Mouse (Mus musculus) naive thymus-derived CD4-positive, alpha-beta T cell, adult 2 months (primary cell): ENCODE data around the gene Gm17720.

Source experiments
- DNase-seq: peaks from one replicate; pipeline ENCODE4 v3.0.0-alpha.2; 2011; ENCODE audit warnings: low read depth

The Gm17720 gene

DNA sequence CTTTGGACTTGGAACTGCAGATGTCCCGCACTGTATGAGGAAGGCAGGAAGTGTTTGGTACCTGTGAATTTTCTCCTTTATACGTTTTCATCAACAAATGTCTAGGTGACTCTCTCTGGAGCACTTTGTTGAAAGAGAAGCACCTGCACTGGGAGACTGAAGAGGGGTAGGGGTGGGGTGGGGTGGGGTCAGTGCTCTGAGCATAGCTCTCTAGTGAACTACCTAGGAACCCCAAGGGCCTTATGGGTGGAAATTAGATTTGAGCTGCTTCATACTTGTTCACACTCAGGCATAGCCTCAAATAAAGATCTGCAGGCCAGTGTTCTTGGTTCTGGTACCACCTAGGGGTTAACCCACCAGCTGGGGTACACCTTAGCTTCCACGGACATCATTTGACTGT, at the start of gene Gm17720:
Gene Gm17720 (minus strand): TSS at position 101 of the 400 bp plus-strand sequence.
- DNase-seq, result no peak

DNA sequence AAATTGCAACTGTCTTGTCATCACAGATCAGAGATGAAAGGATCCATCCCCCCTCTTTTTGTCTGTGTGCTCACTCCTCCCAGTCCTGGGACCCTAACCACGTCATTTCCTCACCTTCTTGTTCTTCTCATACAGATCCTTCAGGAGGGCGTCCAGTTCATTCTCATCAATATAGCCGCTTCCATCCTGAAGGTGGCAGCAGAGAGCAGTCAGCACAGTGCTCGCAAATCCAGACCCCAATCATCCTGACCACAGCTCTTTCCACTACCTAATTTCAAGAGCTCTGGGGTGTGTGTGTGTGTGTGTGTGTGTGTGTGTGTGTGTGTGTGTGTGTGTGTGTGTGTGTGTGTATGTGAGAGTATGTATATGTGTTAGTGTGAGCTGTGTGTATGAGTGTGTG, 43.0 kb upstream of the Gm17720 start:
- peak; percentile 35 for DNase-seq

DNA sequence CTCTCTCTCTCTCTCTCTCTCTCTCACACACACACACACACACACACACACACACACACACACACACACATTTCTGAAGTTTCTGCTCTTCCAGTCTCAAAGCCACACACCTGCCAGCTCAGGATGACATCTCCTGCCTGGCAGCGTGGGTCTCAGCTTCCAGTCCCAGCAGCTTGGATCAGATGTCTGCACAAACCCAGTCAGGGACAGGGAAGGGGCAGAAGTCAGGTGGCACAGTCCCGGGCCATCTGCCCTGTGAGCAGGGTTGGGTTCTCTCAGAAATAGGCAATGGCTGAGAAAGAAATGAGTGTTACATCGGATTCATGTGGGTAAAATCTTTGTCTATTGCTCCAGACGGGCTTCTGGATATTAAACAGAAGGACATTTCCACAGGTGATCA, 38.2 kb upstream of the Gm17720 start:
- no peak for DNase-seq

DNA sequence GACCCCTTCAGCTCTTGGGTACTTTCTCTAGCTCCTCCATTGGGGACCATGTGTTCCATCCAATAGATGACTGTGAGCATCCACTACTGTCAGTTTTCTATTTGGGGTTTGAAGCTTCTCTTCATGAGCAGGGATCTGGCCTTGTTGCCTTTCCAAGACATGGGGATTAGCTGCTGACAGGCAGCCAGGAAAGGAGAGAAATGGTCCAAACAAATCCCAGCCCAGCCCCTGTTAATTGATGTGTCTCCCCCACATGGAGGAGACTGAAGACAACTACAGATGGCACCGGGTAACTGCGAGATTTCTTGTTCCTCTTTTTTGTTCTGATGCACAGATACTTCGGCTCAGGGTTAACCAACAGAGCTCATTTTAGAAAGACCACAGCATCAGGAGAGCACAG, 37.6 kb upstream of the Gm17720 start:
- DNase-seq, result no peak

DNA sequence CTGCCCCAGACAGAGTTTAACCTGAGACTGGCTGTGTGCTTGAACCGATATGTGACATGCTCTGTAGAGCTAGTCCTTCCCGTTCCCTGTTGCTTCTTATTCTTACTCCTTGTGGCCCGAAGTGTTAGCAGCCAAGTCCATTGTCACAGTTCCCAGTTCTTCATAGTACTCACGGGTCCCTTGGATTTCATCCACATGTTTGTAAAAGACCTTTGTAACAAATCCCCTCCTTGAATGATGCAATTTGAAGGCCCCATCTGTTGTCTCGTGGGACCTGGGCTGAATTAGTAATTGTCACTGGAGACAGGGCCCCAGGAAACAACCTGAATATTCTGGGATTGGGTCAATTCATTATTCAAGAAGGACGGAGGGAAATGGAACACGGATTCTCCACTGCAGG, 33.0 kb upstream of the Gm17720 start:
- DNase-seq, result no peak

DNA sequence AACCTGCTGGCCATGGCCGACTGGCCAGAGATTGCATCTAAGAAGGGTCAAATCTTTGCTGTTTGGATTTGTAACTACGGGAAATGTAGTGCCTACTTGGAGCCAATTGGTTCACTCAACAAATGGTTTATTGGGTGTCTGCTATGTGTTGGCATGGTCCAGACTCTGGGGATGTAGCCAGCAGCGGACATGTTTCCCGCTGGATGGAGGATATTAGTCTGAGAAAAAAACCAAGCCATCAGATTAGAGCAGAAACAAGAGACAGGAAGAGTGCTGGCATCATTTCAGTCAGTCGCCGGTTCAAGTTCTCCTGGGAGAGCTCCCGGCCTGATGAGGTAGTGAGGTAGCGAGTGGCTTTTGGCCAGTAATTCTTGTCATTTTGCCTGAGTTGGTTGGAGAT, 31.7 kb upstream of the Gm17720 start:
- no peak for DNase-seq

DNA sequence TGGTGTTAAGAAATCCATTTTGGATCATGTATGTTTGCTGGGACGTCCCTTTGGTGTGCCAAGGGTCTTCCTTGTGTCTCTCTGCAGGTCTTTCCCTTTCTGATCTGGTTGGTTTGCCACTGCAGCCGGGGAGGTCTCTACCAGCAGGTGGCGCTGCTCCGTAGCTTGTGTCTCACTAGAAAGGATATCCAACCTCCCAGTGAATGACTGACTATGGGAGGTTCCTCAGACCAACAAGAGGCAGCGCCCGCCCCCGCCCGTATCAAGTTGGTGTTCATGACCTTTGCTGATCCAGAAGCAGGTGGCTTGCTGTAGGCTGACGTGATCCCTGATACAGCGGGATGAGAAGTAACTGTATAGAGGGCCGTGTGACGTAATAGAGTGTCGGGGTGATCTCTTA, 28.0 kb upstream of the Gm17720 start:
- peak; percentile 41 for DNase-seq

DNA sequence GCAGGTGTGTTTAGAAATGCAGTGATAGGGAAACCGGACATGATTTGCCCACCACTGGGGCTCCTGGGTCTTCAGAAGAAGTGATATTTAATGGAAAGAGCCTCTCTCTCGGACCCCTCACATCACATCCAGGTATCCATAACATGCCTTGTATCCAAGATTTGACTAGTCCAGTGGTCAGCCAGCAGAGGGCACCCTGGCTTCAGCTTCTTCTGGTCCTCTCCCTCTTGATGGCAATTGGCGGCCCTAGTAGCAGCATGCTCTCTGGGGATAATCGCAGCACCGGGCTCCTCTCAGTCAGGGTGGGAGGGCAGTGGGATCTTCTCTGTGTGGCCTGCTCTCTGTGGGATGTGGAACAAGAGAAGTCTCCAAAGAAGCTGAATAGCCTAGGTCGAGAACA, 17.2 kb upstream of the Gm17720 start:
- DNase-seq, result no peak

DNA sequence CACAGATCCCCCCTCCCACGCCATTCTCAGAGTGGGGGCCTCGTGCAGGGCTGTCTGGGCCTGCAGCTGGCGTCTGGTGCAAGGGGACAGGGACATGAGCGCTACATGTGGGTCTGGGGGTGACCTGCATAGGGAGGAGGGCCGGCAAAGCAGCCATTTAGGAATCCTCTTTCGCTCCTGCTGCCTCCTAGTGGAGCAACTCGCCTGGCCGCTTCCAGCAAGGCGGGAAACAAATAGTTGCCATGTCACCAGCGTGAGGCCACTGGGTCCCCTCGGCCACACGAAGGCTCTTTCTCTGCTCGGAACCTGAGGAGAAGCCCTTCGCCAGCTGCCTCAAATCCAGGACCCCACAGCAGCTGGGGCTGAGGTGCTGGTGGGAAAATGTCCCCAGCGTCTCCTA, 877 bp downstream of the Gm17720 start:
- no peak for DNase-seq

DNA sequence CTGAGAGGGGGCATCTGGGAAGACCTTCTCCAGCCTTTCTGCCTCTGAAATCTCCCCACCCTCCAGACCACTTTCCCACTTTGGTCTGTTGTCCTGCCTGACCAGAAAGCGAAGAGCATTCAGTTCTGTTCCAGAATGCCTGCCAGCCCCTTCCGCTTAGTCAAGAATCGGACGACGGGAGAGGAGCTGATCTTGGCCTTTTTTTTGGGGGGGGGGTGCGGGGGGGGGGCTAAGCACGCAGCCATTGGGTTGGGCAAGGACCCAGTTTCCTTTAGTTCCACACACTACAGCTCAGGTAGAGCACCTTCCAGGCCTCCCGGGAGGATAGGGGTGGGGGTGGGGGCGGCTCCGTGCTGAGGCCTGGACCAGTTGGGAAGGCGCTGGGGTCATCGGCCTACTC, 1.6 kb downstream of the Gm17720 start, which contains the start of gene Gm21964:
Gene Gm21964 (plus strand): TSS at position 301 of the 400 bp plus-strand sequence.
- no peak for DNase-seq

DNA sequence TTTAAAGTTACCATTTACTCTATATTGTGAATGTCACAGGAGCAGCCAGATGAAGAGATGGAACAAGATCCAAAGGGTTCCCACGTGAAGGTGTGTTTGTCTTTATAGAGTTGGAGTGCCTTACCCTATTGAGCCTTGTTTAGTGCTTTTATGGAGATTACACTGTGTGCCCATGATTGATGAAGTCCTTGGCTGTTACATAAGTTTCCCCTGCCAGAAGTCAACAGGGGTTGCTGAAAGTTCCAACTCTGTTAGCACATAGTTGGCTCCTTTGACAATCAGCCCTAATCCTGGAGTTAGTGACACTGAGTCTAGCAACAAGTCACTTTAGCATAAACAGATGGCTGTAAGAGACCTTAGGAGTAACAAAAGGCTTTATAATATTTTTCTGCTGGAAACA, 10.7 kb downstream of the Gm17720 start:
- DNase-seq, result no peak

DNA sequence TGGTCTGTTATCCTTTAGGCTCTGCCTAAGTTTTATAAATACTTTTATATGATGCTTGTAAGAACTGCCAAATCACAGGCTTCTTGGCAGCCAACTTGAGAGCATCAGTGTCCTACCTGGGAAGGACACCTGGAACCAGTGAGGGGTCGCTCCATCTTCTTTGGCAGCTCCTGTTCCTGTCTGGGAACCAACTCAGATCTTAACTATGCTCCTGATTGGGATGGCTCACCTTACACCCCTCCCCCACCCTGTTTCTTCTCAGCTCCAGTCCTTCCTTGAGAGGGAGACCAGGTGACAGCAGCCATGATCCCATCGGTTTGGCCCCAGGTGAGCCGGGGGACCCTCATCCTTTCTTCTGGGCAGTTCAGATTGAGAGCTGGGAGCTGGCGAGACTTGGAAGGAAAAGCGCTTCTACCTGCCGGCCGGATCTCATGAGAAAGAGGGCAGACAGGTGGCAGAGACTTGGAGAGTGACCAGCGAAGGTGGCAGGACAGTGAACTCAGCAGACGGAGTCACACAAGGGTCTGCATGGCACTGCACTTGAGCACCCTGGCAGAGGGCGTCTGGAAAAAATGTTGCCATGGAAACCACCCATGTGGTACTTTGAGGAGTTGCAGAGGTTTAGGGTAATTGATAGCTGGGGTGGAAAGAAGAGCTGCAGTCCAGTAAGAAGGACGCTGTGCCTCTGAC, 20.0 kb downstream of the Gm17720 start:
- no peak for DNase-seq

DNA sequence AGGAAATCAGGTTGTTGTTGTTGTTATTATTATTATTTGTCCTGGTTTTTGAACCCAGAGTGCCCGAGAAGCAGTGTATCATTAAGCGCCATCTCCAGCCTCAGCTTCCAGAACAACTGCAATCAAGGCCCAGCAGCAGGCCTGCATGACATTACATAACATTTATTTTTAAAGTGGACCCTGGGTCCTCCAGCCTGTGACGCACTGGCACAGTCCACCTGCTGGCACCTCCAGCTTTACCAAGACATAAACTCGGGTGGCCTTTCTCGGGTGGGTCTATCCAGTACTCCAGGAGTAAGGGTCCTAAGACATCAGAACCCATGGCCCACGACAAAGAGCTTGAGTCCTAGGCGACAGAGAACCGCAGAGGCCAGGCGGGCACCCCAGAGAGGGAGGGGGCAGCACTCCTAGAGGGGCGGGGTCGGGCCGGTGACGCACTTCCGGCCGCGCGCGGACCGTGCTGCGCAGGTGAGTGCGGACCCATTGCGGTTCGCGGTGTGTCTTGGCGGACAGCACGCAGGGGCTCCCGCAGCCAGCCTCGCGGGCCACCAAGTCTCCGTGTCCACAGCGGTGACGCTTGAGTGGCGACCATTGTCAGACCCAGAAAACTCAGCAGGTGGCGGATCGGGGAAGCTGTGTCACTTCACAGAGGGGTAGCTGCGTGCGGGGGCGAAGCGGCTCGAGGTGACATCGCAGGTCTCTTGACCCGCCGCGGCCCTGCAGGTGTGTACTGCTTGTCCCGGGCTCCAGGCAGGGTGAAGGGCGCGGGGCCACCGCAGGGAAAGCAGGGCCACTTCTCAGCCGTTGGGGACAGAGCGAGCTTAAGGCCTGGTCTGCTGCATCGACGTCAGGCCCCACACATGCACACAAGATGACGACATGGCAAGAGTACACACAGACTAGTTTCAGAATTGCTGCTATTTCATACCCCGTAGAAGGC, 23.0 kb downstream of the Gm17720 start, which contains the start of gene Zfp612:
Gene Zfp612 (plus strand): TSS at position 465 of the 940 bp plus-strand sequence.
- DNase-seq, result peak; percentile 11

DNA sequence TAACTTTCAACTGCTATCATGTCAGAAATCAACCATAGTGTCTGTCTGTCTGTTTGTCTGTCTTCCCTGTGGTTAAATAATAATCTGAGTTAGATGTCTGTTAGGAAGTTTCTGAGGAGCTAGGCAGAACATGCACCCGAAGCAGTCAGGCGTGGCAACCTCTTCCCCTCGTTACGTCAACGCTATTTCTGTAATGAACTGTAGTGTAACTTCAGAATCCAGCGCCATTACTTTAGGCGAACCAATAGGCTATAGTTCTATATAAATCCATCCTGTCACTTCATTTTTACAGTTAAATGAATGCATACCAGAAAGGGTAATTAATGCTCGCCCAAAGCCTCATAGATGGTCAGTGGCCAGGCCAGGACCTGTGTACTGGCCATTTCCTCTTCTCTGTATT, 28.1 kb downstream of the Gm17720 start:
- no peak for DNase-seq

DNA sequence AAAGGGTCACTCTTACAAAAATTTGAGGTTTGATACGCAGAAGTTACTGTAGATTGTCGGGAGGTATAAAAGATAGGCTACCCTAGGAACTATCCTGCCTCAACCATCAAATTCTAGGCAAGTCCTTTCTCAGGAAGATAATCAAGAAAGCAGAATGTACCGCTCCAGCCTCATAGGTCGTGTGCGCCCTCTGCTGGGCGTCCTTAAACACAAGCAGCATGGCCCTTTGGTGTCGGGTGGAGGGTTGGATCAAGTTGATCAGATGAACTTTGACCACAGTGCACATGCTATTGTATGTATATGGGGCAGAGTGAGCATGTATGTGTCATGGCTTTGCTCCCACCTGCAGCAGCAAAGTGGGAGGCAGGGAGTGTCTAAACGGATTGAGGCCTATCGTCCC, 31.0 kb downstream of the Gm17720 start:
- peak; percentile 43 for DNase-seq

DNA sequence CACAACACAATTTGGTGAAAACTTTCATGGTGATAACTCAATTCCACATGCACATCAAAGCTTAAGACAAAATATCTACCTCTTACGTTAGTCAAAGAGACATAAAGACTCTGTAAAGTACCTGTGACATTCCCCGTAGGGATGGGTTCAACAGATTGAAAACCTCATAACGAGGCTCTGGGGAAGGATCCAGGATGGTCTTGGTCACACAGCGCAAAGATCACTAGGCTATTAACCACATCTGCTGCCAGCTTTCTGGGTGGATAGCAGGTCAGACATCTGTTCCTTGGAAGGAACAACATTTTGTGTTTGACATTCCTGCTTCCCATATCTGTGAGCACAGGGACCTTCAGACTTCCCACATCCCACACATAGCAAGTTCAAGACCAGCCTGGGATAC, 32.8 kb downstream of the Gm17720 start:
- no peak for DNase-seq

DNA sequence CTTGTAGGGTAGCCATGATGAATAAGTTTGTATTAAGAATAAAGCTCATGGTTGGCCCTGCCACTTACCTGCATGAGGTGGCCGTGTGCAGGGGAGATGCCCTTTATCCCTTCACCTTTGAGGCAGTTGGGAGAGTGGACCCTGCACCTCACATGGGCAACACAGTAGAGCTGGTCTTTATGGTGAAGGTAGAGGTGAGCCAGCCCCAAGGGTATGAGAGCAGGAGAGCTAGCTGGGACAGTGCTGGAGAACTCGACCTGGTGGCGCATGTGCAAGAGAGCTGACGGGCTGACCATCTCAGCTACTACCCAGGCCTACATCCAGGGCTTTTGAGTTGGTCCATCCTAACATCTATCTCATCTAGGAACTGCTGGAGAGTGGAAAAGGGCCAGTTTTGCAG, 36.9 kb downstream of the Gm17720 start:
- DNase-seq, result no peak

DNA sequence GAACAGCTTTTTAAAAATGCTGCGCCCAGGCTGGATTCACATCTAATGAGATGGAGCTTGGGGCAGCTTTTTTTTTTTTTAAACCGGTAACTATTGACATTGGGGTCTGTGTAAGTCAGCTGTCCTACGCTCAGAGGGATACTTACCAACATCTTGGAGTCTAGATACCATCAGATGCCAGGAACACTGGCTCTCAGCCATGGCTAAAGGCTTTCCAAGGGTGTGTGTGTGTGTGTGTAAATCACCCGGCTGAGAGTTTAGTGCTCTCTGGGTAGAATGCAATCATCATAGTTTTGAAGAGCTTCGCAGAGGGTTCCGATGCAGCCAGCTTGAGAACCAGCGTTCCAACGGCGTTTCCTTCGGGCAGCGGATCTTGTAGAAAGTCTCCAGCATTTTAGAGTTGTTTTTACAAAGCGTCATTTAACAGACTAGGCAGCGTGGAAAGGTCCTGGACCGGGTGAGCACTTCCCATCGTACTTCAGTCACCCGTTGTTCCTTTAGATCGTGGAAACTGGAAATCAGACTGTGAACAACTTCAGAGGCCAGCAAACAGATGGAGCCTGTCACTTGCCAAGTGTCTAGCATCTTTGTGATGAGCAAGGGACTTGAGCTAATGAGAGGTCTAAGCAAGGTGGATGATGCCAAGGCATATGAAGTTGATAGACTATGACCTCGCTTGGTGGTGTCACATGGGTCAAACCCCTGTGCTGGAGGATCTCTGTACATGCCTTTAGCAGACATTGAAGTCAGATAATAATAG, 37.8 kb downstream of the Gm17720 start:
- no peak for DNase-seq

DNA sequence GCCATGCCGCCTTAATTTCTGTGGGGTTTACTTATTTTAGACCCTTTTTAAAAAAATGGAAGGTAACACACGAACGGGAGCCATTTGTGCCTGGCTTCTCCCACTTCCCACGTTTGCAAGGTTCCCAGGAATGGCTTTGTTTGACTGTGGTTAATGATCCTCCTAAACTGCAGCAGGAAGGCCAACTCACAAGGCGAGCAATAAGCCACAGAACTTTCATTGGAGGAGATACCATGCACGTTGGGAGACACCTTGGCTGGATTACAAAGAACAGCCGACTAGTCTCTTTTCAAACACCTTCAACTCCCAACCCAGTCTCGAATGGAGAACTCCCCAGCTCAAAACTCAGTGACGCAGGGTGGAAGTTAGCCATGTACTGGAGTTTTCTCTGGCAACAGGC, 38.4 kb downstream of the Gm17720 start:
- no peak for DNase-seq

DNA sequence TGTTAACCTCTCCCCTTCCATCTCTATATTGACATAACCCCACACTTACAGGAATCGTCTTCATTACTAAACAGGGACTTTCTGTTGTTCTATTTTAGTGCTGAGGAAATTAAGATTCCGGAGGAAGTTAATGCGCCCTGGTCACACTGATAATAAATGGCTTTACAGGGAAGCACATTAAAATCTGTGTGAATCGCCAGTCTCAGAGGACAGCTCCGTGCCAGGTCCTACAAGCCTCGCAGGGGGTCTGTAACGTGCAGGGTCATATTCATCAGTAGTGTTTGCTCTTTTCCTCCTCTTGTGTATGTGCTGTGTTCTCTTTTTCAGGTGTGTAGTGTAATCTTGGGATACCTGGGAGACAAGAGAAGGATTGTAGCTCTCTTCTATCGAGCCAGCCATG, 44.3 kb downstream of the Gm17720 start:
- no peak for DNase-seq

DNA sequence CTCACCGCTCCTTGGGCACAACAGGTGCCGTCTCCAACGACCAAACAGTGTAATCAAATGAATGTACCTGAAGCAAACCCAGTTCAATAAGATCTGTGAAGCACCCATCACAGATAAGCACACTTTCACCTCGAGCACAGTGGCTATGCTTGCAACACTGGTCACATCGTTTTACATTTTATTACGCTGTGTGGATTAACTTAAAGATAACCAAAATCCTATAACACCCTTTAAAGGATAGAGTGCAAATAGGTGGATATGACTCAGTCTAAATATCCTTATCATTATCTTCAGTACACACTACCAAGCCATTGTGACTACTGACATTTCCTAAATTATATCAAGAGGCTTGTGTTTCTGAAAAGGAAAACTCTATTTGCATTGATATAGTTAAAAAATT, 51.3 kb downstream of the Gm17720 start:
- no peak for DNase-seq

DNA sequence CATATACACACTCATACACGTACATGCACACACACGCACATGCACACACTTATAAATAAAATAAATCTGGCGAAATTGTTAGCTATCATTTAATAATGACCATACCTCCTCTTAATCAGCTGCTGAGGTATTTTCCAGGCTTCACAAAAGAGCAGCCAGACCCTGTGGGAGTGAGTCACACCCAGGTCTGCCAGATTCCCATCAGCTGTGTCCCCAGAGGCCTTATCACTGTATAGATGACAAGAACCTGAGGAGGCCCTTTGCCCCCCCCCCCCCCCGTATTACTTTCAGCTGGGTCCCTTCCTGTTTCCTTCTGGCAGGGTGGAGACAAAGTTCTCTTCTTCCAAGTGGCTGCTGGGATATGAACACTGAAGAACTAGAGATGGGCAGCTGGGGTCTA, 62.0 kb downstream of the Gm17720 start:
- DNase-seq, result no peak

DNA sequence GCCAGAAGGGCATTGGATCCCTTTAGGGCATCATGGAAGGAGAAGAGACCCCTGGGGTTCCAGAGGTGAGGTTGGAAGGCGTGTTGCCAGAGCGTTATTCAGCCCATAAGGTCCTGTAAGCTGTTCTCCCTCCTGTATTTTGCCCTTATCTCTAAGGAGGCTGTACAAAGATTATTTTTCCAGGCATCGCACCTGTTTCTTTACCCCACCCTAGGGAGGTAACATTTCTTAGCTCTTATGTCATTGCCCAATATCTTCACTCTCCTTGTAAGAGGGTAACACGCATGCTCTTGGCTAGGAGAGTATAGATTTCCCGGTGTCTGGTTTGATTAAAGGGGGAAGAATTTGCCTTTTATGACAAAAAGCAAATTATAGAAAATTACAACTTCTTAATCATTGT, 62.9 kb downstream of the Gm17720 start, which contains the start of gene Chst4:
Gene Chst4 (minus strand): TSS at position 82 of the 400 bp plus-strand sequence.
- no peak for DNase-seq
